In genomic region chr16:18400472-18401216, GRCm38 (mm10) we compare ENCODE assay signal across 8 mouse cellular contexts. TPM values are rescaled to one million over a fixed set of nuclear protein-coding genes. Genes with fewer than 3 reads are reported as not detected.
A peak's percentile ranks its signal among the peaks of the same experiment; 100 is the strongest.
DNase-seq lines count a peak whose midpoint lies in the region; ATAC-seq lines count a peak whose summit lies in the region.

No protein-coding gene starts in this region.

- H3K4me3 ChIP-seq in kidney, embryonic 14.5 days (ENCODE audit: low read length), result no peak overlapping the region
- peak overlapping the region; percentile 26 for H3K4me3 ChIP-seq in forebrain, embryonic 10.5 days
- no peak overlapping the region for H3K4me3 ChIP-seq in midbrain, embryonic 11.5 days (ENCODE audit: low read depth, low read length)

- no peaks in the 10 kb centered on the region for H3K9me3 ChIP-seq in kidney, embryonic 14.5 days (ENCODE audit: control insufficient read depth, low read length)
- no peaks in the 10 kb centered on the region for H3K9me3 ChIP-seq in forebrain, embryonic 10.5 days
- no peaks in the 10 kb centered on the region for H3K9me3 ChIP-seq in midbrain, embryonic 11.5 days (ENCODE audit: control insufficient read depth, low read length)

- no peaks in the 10 kb centered on the region for H3K27me3 ChIP-seq in kidney, embryonic 14.5 days (ENCODE audit: control insufficient read depth, insufficient read depth, low read length)
- H3K27me3 ChIP-seq in forebrain, embryonic 10.5 days (ENCODE audit: poor library complexity, severe bottlenecking), result no peaks in the 10 kb centered on the region
- H3K27me3 ChIP-seq in midbrain, embryonic 11.5 days (ENCODE audit: control insufficient read depth, insufficient read depth, low read length), result no peaks in the 10 kb centered on the region

- peaks cover 77% of the 10 kb centered on the region for H3K36me3 ChIP-seq in kidney, embryonic 14.5 days (ENCODE audit: control insufficient read depth, insufficient read depth, low read length)
- H3K36me3 ChIP-seq in forebrain, embryonic 10.5 days (replicated peaks), result peaks cover 98% of the 10 kb centered on the region
- peaks cover 68% of the 10 kb centered on the region for H3K36me3 ChIP-seq in midbrain, embryonic 11.5 days (ENCODE audit: control insufficient read depth, insufficient read depth, low read length)

- H3K9ac ChIP-seq in kidney, embryonic 14.5 days (ENCODE audit: low read depth, low read length), result no peak overlapping the region
- H3K9ac ChIP-seq in midbrain, embryonic 11.5 days (ENCODE audit: low read length), result peak overlapping the region; percentile 45; the same call in 1 of the 2 replicates

- intact Hi-C loops in left cerebral cortex, postnatal 36 days (cut with DNase I), result no loop called here

- DNase-seq in kidney, adult 9 months, result no peak
- peak; percentile 86 for DNase-seq in R1 (ENCODE audit: low read depth, low spot score)
- DNase-seq in forebrain, embryonic 10.5 days (ENCODE audit: extremely low spot score, low spot score), result peak; percentile 88
- peak; percentile 95 for DNase-seq in midbrain, embryonic 11.5 days (ENCODE audit: low spot score, missing footprints)
- DNase-seq in left cerebral cortex, postnatal 36 days (ENCODE audit: low spot score in 2 of 2), result no peak
- DNase-seq in urinary bladder, postnatal 4 days (ENCODE audit: low spot score in 2 of 2), result no peak

- WGBS in kidney, embryonic 14.5 days, result 60% methylated on average over 7 of the region's 7 CpGs
- 40% methylated on average over 7 of the region's 7 CpGs for WGBS in forebrain, embryonic 10.5 days
- 22% methylated on average over 7 of the region's 7 CpGs for WGBS in midbrain, embryonic 11.5 days

- H3K4me2 ChIP-seq in kidney, embryonic 14.5 days (replicated peaks; ENCODE audit: low read depth, low read length), result no peak overlapping the region
- H3K4me2 ChIP-seq in midbrain, embryonic 11.5 days, result peak overlapping the region; percentile 26

- peak; percentile 56 for ATAC-seq in kidney, embryonic 14.5 days (ENCODE audit: low FRiP score, low TSS enrichment)
- ATAC-seq in midbrain, embryonic 11.5 days (ENCODE audit: low FRiP score), result peak; percentile 95
- ATAC-seq in inflammation-experienced regulatory T-cells, adult 6 months, result no peak

- H3K27ac ChIP-seq in kidney, embryonic 14.5 days (ENCODE audit: low read depth, low read length), result no peak overlapping the region
- peak overlapping the region; percentile 89 for H3K27ac ChIP-seq in forebrain, embryonic 10.5 days
- H3K27ac ChIP-seq in midbrain, embryonic 11.5 days (ENCODE audit: low read depth, low read length), result peak overlapping the region; percentile 91

- peaks cover 15% of the 10 kb centered on the region for H3K4me1 ChIP-seq in kidney, embryonic 14.5 days (ENCODE audit: control insufficient read depth, insufficient read depth, low read length)
- H3K4me1 ChIP-seq in forebrain, embryonic 10.5 days, result peaks cover 67% of the 10 kb centered on the region
- peaks cover 48% of the 10 kb centered on the region for H3K4me1 ChIP-seq in midbrain, embryonic 11.5 days (ENCODE audit: control insufficient read depth, insufficient read depth, low read length)

RNA-seq across cellular contexts. Expression of gene Txnrd2, which starts 25.5 kb away (rescaled TPM):
- polyA plus RNA-seq in kidney, embryonic 14.5 days (2014; fragmentation: Nextera tagmentation; extraction: Ambion mirVana), result 21.9 and 23.6 TPM in 2 replicates
- 31.6 and 35.1 TPM in 2 replicates for polyA plus RNA-seq in forebrain, embryonic 10.5 days (2016; fragmentation: Nextera tagmentation; extraction: Ambion mirVana)
- polyA plus RNA-seq in midbrain, embryonic 11.5 days (2014; fragmentation: Nextera tagmentation; extraction: Ambion mirVana), result 21.0 and 22.7 TPM in 2 replicates
- 10 to 100 TPM; 21.7 TPM for total RNA-seq in left cerebral cortex, postnatal 36 days (2021)
- polyA plus RNA-seq in inflammation-experienced regulatory T-cells, adult 6 months (2017; shearing (Covaris generic)), result 10 to 100 TPM; 15.9 to 21.2 (median 20.4) TPM

RNA-seq across cellular contexts. Expression of gene Comt, which starts 26.0 kb away (rescaled TPM):
- 78.7 and 89.0 TPM in 2 replicates for polyA plus RNA-seq in kidney, embryonic 14.5 days (2014; fragmentation: Nextera tagmentation; extraction: Ambion mirVana)
- 58.1 and 60.1 TPM in 2 replicates for polyA plus RNA-seq in forebrain, embryonic 10.5 days (2016; fragmentation: Nextera tagmentation; extraction: Ambion mirVana)
- polyA plus RNA-seq in midbrain, embryonic 11.5 days (2014; fragmentation: Nextera tagmentation; extraction: Ambion mirVana), result 50.8 and 52.5 TPM in 2 replicates
- 100 to 1,000 TPM in 1 of 2 experiments, 10 to 100 TPM in 1; 89.1 to 100 TPM for total RNA-seq in left cerebral cortex, postnatal 36 days (2021)
- 10 to 100 TPM; 51.4 to 56.7 (median 52.3) TPM for polyA plus RNA-seq in inflammation-experienced regulatory T-cells, adult 6 months (2017; shearing (Covaris generic))

RNA-seq across cellular contexts. Expression of gene Arvcf, which starts 52.7 kb away (rescaled TPM):
- polyA plus RNA-seq in kidney, embryonic 14.5 days (2014; fragmentation: Nextera tagmentation; extraction: Ambion mirVana), result 16.3 and 27.0 TPM in 2 replicates
- 116 TPM in 2 replicates for polyA plus RNA-seq in forebrain, embryonic 10.5 days (2016; fragmentation: Nextera tagmentation; extraction: Ambion mirVana)
- 66.9 and 71.0 TPM in 2 replicates for polyA plus RNA-seq in midbrain, embryonic 11.5 days (2014; fragmentation: Nextera tagmentation; extraction: Ambion mirVana)
- 10 to 100 TPM; 36.6 to 48.0 TPM for total RNA-seq in left cerebral cortex, postnatal 36 days (2021)
- 1 to 10 TPM in 1 of 3 experiments, under 1 TPM in 2; 0.52 to 1.0 (median 0.66) TPM for polyA plus RNA-seq in inflammation-experienced regulatory T-cells, adult 6 months (2017; shearing (Covaris generic))

RNA-seq across cellular contexts. Expression of gene Tango2, which starts 52.7 kb away (rescaled TPM):
- 19.8 and 20.0 TPM in 2 replicates for polyA plus RNA-seq in kidney, embryonic 14.5 days (2014; fragmentation: Nextera tagmentation; extraction: Ambion mirVana)
- polyA plus RNA-seq in forebrain, embryonic 10.5 days (2016; fragmentation: Nextera tagmentation; extraction: Ambion mirVana), result 35.7 and 37.1 TPM in 2 replicates
- polyA plus RNA-seq in midbrain, embryonic 11.5 days (2014; fragmentation: Nextera tagmentation; extraction: Ambion mirVana), result 38.9 and 39.2 TPM in 2 replicates
- 100 to 1,000 TPM; 158 to 165 TPM for total RNA-seq in left cerebral cortex, postnatal 36 days (2021)
- polyA plus RNA-seq in inflammation-experienced regulatory T-cells, adult 6 months (2017; shearing (Covaris generic)), result 10 to 100 TPM; 48.6 to 81.2 (median 70.2) TPM

Comparison
In these comparisons a context has a peak if more than half of its experiments do, and no peak if none do; other contexts are left out.
1. DNase-seq: peak in R1 (single experiment), forebrain, embryonic 10.5 days (single experiment) and midbrain, embryonic 11.5 days (single experiment); none in kidney, adult 9 months (single experiment), left cerebral cortex, postnatal 36 days (0 of 2) and urinary bladder, postnatal 4 days (0 of 2).